Mouse (Mus musculus) retina, adult 2 months (tissue): ENCODE measurements at regions not wholly inside any gene's neighbourhood (a gene's known extent, or its start where the extent isn't known, plus 50 kb on each side); places are given as distances from the start of the nearest gene placed in this dataset.
A peak's percentile ranks its signal among the peaks of the same experiment; 100 is the strongest.

Experiments
- DNase-seq: peaks from one replicate; pipeline ENCODE4 v3.0.0-alpha.2; 2012; ENCODE audit warnings: low read depth, low spot score

GRCm38 (mm10) chr7:98768460-98768859 is 65.6 kb downstream of the Thap12 start:
- DNase-seq: no peak

GRCm38 (mm10) chr7:98769111-98769734 is 65.7 kb upstream of the Wnt11 start:
- DNase-seq: no peak

GRCm38 (mm10) chr7:98770257-98770890 is 64.5 kb upstream of the Wnt11 start:
- DNase-seq: no peak

GRCm38 (mm10) chr7:98771134-98771775 is 63.7 kb upstream of the Wnt11 start:
- DNase-seq: no peak

- no peak for DNase-seq
Measured at GRCm38 (mm10) chr7:98774597-98774996, 60.3 kb upstream of the Wnt11 start.

- DNase-seq: no peak
Measured at GRCm38 (mm10) chr7:98775031-98775430, 59.9 kb upstream of the Wnt11 start.

GRCm38 (mm10) chr7:98777304-98777849 is 57.5 kb upstream of the Wnt11 start:
- DNase-seq: no peak

GRCm38 (mm10) chr7:98778929-98779328 is 56.0 kb upstream of the Wnt11 start:
- peak; percentile 47 for DNase-seq

GRCm38 (mm10) chr7:98783521-98783920 is 51.4 kb upstream of the Wnt11 start:
- no peak for DNase-seq

GRCm38 (mm10) chr7:98783954-98784353 is 51.0 kb upstream of the Wnt11 start:
- no peak for DNase-seq

GRCm38 (mm10) chr7:98784369-98784931 is 50.5 kb upstream of the Wnt11 start:
- DNase-seq: no peak
